Mouse (Mus musculus): Measurements from ENCODE around the gene Mrpl24. TPM values are rescaled to one million over a fixed set of nuclear protein-coding genes. Genes with fewer than 3 reads are reported as not detected.
"Not testable (repeated sequence)": the region's sequence is repeated elsewhere in the genome, so short reads cannot be mapped to it uniquely, and the experiment has no call there.

Gene Mrpl24
- polyA plus RNA-seq, 1 experiment from 2014 or later = 76.7 TPM

DNA sequence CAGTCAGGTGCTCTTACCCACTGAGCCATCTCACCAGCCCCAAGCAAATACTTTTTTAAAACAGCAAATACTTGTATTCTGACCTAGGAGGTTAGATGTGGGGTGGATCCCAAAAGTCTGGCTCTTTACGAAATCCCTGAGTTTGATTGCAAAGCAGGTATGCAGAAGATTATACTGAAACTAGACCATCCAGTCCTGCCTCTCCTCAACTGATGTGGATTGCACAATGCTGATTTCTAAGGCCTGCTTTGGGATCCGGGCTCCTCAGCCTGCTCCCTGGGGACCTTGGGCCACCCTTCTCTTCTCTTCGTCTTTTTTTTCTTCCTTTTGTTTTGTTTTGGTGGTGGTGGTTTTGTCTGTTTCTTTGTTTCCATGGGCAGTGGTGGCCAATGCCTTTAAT, 27.8 kb upstream of the Mrpl24 start:
- H3K4me1 ChIP-seq (ENCODE audit: control insufficient read depth, insufficient read depth, low read length) = no peaks in the 10 kb centered on the region
- H3K9me3 ChIP-seq (ENCODE audit: control insufficient read depth, low read length) = no peaks in the 10 kb centered on the region
- 69% methylated on average over 3 of the region's 3 CpGs for WGBS
- H3K27ac ChIP-seq (ENCODE audit: low read depth, low read length) = no peak overlapping the region
- no peaks in the 10 kb centered on the region for H3K36me3 ChIP-seq (ENCODE audit: control insufficient read depth, insufficient read depth, low read length)
- H3K9ac ChIP-seq (ENCODE audit: low read depth, low read length) = no peak overlapping the region
- no peaks in the 10 kb centered on the region for H3K27me3 ChIP-seq (ENCODE audit: control insufficient read depth, insufficient read depth, low read length)
- no peak overlapping the region for H3K4me3 ChIP-seq (ENCODE audit: low read length)
- ATAC-seq (ENCODE audit: low FRiP score, low TSS enrichment) = no peak
- H3K4me2 ChIP-seq (replicated peaks; ENCODE audit: low read depth, low read length) = no peak overlapping the region

DNA sequence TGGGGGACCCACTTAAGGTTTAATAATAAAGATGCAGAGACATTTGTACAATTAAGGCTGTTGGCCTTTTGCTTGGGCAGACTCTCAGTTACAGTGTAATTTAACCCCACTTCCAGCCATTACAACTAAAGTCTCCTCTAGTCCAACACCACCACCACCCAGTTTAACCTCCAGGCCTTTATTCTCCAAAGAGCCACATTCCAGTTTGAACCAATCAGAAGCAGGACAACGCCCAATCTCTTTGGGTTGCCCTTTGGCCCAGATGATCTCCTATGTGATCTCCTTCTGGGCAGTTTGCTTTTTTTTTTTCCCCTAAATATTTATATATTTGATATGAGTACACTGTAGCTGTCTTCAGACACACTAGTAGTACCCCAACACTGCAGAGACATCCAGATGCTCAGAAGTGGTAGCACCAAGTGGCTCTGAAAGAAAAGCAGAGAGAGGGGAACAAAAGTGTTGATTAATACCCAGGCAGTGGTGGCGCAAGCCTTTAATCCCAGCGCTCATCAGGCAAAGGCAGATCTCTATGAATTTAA, 25.9 kb upstream of the Mrpl24 start:
- no peak for ATAC-seq (ENCODE audit: low FRiP score, low TSS enrichment)
- H3K4me3 ChIP-seq (ENCODE audit: low read length) = no peak overlapping the region
- H3K4me2 ChIP-seq (replicated peaks; ENCODE audit: low read depth, low read length) = no peak overlapping the region
- 81% methylated on average over 3 of the region's 3 CpGs for WGBS
- H3K9me3 ChIP-seq (ENCODE audit: control insufficient read depth, low read length) = no peaks in the 10 kb centered on the region
- no peaks in the 10 kb centered on the region for H3K36me3 ChIP-seq (ENCODE audit: control insufficient read depth, insufficient read depth, low read length)
- H3K9ac ChIP-seq (ENCODE audit: low read depth, low read length) = no peak overlapping the region
- H3K27me3 ChIP-seq (ENCODE audit: control insufficient read depth, insufficient read depth, low read length) = no peaks in the 10 kb centered on the region
- H3K4me1 ChIP-seq (ENCODE audit: control insufficient read depth, insufficient read depth, low read length) = no peaks in the 10 kb centered on the region
- no peak overlapping the region for H3K27ac ChIP-seq (ENCODE audit: low read depth, low read length)

DNA sequence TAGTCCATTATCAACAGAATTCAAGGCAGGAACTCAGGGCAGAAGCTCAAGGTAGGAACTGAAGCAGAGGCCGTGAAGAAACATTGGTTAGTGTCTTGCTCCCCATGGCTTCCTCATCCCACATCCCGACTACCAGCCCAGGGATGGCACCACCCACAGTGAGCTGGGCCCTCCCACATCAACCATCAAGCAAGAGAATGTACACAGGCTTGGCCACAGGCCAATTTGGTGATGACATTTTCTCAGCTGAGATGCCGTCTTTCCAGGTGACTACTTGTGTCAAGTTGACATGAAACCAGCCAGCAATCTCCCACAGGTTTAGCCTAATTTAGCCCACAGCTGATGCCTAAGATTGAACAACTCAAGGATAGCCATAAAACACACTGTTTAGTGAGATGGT, 20.0 kb upstream of the Mrpl24 start:
- no peaks in the 10 kb centered on the region for H3K36me3 ChIP-seq (ENCODE audit: control insufficient read depth, insufficient read depth, low read length)
- no peak for ATAC-seq (ENCODE audit: low FRiP score, low TSS enrichment)
- no peak overlapping the region for H3K27ac ChIP-seq (ENCODE audit: low read depth, low read length)
- H3K9ac ChIP-seq (ENCODE audit: low read depth, low read length) = no peak overlapping the region
- no peak overlapping the region for H3K4me3 ChIP-seq (ENCODE audit: low read length)
- no peaks in the 10 kb centered on the region for H3K4me1 ChIP-seq (ENCODE audit: control insufficient read depth, insufficient read depth, low read length)
- no peak overlapping the region for H3K4me2 ChIP-seq (replicated peaks; ENCODE audit: low read depth, low read length)
- WGBS = 75% methylated on average over 3 of the region's 3 CpGs
- H3K9me3 ChIP-seq (ENCODE audit: control insufficient read depth, low read length) = no peaks in the 10 kb centered on the region
- H3K27me3 ChIP-seq (ENCODE audit: control insufficient read depth, insufficient read depth, low read length) = no peaks in the 10 kb centered on the region

DNA sequence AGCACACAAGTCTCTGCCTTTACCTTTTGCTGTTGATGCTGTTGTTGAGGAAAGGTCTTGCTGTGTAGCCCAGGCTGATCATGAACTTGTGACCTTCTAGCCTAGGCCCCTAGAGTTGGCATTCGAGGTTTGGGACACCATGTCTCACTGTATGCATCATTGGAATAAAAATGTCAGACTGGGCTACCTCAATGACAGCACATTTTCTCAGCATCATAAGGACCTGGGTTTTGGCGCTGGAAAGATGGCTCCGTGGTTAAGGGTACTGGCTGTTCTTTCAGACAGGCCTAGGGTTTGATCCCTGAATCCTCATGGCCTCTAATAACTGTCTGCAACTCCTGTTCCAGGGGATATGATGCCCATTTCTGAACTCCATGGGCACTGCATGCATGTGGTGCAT, 19.5 kb upstream of the Mrpl24 start:
- no peak overlapping the region for H3K4me2 ChIP-seq (replicated peaks; ENCODE audit: low read depth, low read length)
- H3K9ac ChIP-seq (ENCODE audit: low read depth, low read length) = no peak overlapping the region
- 77% methylated on average over 3 of the region's 3 CpGs for WGBS
- H3K27me3 ChIP-seq (ENCODE audit: control insufficient read depth, insufficient read depth, low read length) = no peaks in the 10 kb centered on the region
- H3K36me3 ChIP-seq (ENCODE audit: control insufficient read depth, insufficient read depth, low read length) = no peaks in the 10 kb centered on the region
- H3K9me3 ChIP-seq (ENCODE audit: control insufficient read depth, low read length) = no peaks in the 10 kb centered on the region
- no peak overlapping the region for H3K4me3 ChIP-seq (ENCODE audit: low read length)
- no peak for ATAC-seq (ENCODE audit: low FRiP score, low TSS enrichment)
- no peaks in the 10 kb centered on the region for H3K4me1 ChIP-seq (ENCODE audit: control insufficient read depth, insufficient read depth, low read length)
- H3K27ac ChIP-seq (ENCODE audit: low read depth, low read length) = no peak overlapping the region

DNA sequence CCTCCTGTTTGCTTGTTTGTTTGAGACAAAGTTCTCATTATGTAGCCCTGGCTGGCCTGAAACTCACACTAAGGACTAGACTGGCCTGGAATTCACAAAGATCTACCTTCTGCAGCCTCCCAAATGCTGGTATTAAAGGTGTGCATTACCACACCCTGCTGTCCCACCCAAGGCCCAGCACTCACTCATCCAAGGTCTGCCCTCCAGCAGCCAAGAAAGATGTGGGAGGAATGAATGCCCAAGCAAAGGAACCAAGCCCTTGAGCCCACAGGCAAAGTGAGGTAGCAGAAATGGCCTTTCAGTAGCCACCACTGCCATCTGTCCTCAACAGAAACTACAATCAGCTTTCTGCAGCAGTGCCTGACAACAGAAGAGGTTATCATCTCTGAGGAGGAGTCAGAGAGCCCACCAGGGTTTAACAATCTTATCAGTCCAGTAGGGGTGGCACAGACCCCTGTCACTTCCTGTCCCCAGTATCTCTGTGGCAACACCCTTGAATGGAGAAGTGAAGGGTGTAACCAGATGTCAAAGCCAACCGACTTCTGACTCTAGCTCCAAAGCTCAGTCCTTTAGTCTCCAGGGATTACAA, 18.2 kb upstream of the Mrpl24 start:
- Histone ChIP-seq H3K27me3 (ENCODE audit: control insufficient read depth, insufficient read depth, low read length) (no peaks in the 10 kb centered on the region), H3K4me1 (ENCODE audit: control insufficient read depth, insufficient read depth, low read length) (no peaks in the 10 kb centered on the region), H3K27ac (ENCODE audit: low read depth, low read length) (no peak overlapping the region), H3K36me3 (ENCODE audit: control insufficient read depth, insufficient read depth, low read length) (no peaks in the 10 kb centered on the region), H3K9ac (ENCODE audit: low read depth, low read length) (no peak overlapping the region), H3K4me3 (ENCODE audit: low read length) (no peak overlapping the region), H3K4me2 (replicated peaks; ENCODE audit: low read depth, low read length) (no peak overlapping the region), H3K9me3 (ENCODE audit: control insufficient read depth, low read length) (no peaks in the 10 kb centered on the region)
- WGBS = 50% methylated on average over 1 of the region's 1 CpGs
- ATAC-seq (ENCODE audit: low FRiP score, low TSS enrichment) = no peak

DNA sequence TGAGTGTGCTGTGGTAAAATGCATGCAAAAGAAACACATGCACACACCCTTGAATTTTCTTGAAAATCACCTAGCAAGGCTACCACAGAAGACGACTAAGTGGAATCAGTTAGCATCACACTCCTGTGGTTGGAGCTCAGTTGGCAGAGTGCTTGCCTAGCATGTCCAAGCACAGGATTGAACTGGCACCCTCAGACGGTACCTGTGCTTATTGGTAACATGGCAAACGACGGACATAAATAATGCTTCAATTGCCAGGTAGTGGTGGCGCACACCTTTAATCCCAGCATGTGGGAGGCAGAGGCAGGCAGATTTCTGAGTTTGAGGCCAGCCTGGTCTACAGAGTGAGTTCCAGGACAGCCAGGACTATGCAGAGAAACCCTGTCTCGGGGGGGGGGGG, 17.3 kb upstream of the Mrpl24 start:
- H3K4me1 ChIP-seq (ENCODE audit: control insufficient read depth, insufficient read depth, low read length) = not testable (repeated sequence)
- 87% methylated on average over 5 of the region's 6 CpGs for WGBS

DNA sequence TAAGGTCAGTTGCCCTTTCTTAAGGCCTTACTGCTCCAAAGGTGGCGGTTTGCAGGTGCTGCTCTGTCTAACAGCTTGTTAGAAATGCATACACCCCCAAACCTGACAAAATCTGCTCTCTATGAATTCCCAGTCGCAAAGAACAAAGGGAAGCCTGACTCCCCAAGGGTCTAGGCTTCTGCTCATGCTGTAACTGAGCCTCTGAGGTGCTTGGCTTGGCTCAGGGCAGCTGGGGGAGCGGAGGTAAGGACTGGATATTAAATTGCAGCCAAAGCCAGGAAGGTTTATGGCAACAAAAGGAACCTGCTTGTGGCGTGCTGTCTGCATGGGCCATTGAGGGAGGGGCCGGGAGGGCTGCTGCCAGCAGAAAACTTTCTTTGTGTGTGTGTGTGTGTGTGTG, 15.5 kb upstream of the Mrpl24 start:
- H3K4me1 ChIP-seq (ENCODE audit: control insufficient read depth, insufficient read depth, low read length) = peaks cover 13% of the 10 kb centered on the region
- peak overlapping the region; percentile 42; the same call in 1 of the 2 replicates for H3K27ac ChIP-seq (ENCODE audit: low read depth, low read length)
- no peaks in the 10 kb centered on the region for H3K9me3 ChIP-seq (ENCODE audit: control insufficient read depth, low read length)
- 47% methylated on average over 5 of the region's 5 CpGs for WGBS
- no peak overlapping the region for H3K4me3 ChIP-seq (ENCODE audit: low read length)
- no peaks in the 10 kb centered on the region for H3K27me3 ChIP-seq (ENCODE audit: control insufficient read depth, insufficient read depth, low read length)
- H3K36me3 ChIP-seq (ENCODE audit: control insufficient read depth, insufficient read depth, low read length) = no peaks in the 10 kb centered on the region
- H3K4me2 ChIP-seq (replicated peaks; ENCODE audit: low read depth, low read length) = no peak overlapping the region
- no peak overlapping the region for H3K9ac ChIP-seq (ENCODE audit: low read depth, low read length)
- no peak for ATAC-seq (ENCODE audit: low FRiP score, low TSS enrichment)

More for the DNA sequence above, 17.3 kb upstream of the Mrpl24 start:
- not testable (repeated sequence) for H3K9ac ChIP-seq (ENCODE audit: low read depth, low read length); H3K4me3 ChIP-seq (ENCODE audit: low read length); H3K36me3 ChIP-seq (ENCODE audit: control insufficient read depth, insufficient read depth, low read length); H3K27me3 ChIP-seq (ENCODE audit: control insufficient read depth, insufficient read depth, low read length); H3K4me2 ChIP-seq (replicated peaks; ENCODE audit: low read depth, low read length); ATAC-seq (ENCODE audit: low FRiP score, low TSS enrichment); H3K27ac ChIP-seq (ENCODE audit: low read depth, low read length); H3K9me3 ChIP-seq (ENCODE audit: control insufficient read depth, low read length)

DNA sequence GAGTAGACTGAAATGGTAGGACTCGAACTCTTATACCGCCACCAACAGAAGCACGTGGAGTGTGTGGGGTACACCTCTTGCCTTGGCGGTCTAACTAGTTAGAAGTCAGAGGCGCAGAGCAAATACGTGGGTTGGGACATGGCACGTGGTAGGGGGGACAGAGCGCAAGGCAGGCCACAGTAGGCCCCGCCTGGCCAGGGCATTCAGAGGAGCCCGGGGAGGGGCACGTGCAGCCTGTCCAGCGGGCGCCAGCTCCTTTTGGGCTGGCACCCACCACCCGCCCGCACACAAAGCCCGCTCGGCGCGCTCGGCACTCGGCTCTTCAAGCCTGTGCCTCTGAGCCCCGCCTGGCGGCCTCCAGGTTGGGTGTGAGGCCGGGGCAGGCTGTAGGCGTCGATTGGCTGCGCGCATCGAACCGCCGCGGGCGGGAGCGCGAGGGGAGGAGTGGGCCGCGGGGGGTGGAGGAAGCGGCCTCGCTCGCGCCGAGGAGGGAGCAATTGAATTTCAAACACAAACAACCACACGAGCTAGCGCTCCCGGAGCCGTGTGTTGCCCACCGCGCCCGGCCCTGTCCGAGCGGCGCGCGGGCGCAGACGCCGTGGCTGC, 13.3 kb upstream of the Mrpl24 start, which contains the start of gene Hdgf:
Gene Hdgf (plus strand): TSS at position 442 of the 606 bp plus-strand sequence.
- Histone ChIP-seq H3K9me3 (ENCODE audit: control insufficient read depth, low read length) (no peaks in the 10 kb centered on the region), H3K4me2 (replicated peaks; ENCODE audit: low read depth, low read length) (peak within 1 kb of the TSS; percentile 69), H3K4me3 (ENCODE audit: low read length) (peak within 1 kb of the TSS; percentile 99), H3K27me3 (ENCODE audit: control insufficient read depth, insufficient read depth, low read length) (no peaks in the 10 kb centered on the region), H3K9ac (ENCODE audit: low read depth, low read length) (peak within 1 kb of the TSS; percentile 99), H3K4me1 (ENCODE audit: control insufficient read depth, insufficient read depth, low read length) (peaks cover 31% of the 10 kb centered on the region), H3K36me3 (ENCODE audit: control insufficient read depth, insufficient read depth, low read length) (no peaks in the 10 kb centered on the region), H3K27ac (ENCODE audit: low read depth, low read length) (peak within 1 kb of the TSS; percentile 94)
- under 1% methylated on average over 52 of the region's 57 CpGs for WGBS
- peak; percentile 94 for ATAC-seq (ENCODE audit: low FRiP score, low TSS enrichment)

DNA sequence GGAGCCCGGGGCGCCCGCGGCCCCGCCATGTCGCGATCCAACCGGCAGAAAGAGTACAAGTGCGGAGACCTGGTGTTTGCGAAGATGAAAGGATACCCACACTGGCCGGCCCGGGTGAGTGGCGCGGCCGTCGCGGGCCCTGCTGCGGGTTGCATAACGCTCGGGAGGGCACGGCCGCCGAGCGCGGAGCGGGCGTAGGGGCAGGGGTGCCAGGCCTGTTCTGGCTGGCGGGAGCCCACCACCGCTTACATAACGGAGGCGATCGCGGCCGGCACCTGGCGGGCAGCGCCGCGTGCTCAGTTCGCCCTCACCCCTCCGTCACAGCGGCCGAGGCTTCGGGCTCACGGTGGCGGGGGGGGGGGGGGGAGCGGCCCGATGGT, 12.7 kb upstream of the Mrpl24 start:
- peak; percentile 21 for ATAC-seq (ENCODE audit: low FRiP score, low TSS enrichment)
- Histone ChIP-seq H3K4me3 (ENCODE audit: low read length) (peak overlapping the region; percentile 99), H3K4me2 (replicated peaks; ENCODE audit: low read depth, low read length) (peak overlapping the region; percentile 69), H3K9ac (ENCODE audit: low read depth, low read length) (peak overlapping the region; percentile 99), H3K9me3 (ENCODE audit: control insufficient read depth, low read length) (no peaks in the 10 kb centered on the region), H3K4me1 (ENCODE audit: control insufficient read depth, insufficient read depth, low read length) (peaks cover 31% of the 10 kb centered on the region), H3K27ac (ENCODE audit: low read depth, low read length) (peak overlapping the region; percentile 94), H3K36me3 (ENCODE audit: control insufficient read depth, insufficient read depth, low read length) (no peaks in the 10 kb centered on the region), H3K27me3 (ENCODE audit: control insufficient read depth, insufficient read depth, low read length) (no peaks in the 10 kb centered on the region)
- 0% methylated on average over 38 of the region's 47 CpGs for WGBS
